Mouse (Mus musculus) hindbrain, embryonic 12.5 days (tissue): Measurements from ENCODE around the gene Tns4. TPM values are rescaled to one million over a fixed set of nuclear protein-coding genes. Genes with fewer than 3 reads are reported as not detected.

Source experiments
- ATAC-seq: fragments of 200-750 bp; cut with Nextera tagmentation; 2 replicates; pipeline ENCODE4 v1.8.0; 2017; ENCODE audit warnings: moderate TSS enrichment; ENCODE audit not compliant: low FRiP score
- H3K27ac ChIP-seq: fragments of 300-500 bp; sonication (generic); 2 replicates; pipeline ENCODE4 v1.5.1; 2016; ENCODE audit warnings: mild to moderate bottlenecking
- H3K27me3 ChIP-seq: fragments of 300-500 bp; sonication (generic); 2 replicates; pipeline ENCODE4 v1.6.1; 2016; ENCODE audit warnings: mild to moderate bottlenecking
- H3K36me3 ChIP-seq: fragments of 300-500 bp; sonication (generic); 2 replicates; pipeline ENCODE4 v1.6.1; 2016; ENCODE audit warnings: mild to moderate bottlenecking
- H3K4me1 ChIP-seq: fragments of 300-500 bp; sonication (generic); 2 replicates; pipeline ENCODE4 v1.6.1; 2016
- H3K4me2 ChIP-seq: fragments of 300-500 bp; sonication (generic); replicated peaks from 2 replicates; pipeline ENCODE4 v1.6.1; 2016; ENCODE audit warnings: mild to moderate bottlenecking
- H3K4me3 ChIP-seq: fragments of 300-500 bp; sonication (generic); 2 replicates; pipeline ENCODE4 v1.5.1; 2016; ENCODE audit warnings: mild to moderate bottlenecking
- H3K9ac ChIP-seq: fragments of 300-500 bp; sonication (generic); 2 replicates; pipeline ENCODE4 v1.6.1; 2016; ENCODE audit warnings: mild to moderate bottlenecking, moderate library complexity
- H3K9me3 ChIP-seq: fragments of 300-500 bp; sonication (generic); replicated peaks from 2 replicates; pipeline ENCODE4 v1.6.1; 2016; ENCODE audit warnings: mild to moderate bottlenecking
- WGBS: fragments of 180-500 bp; shearing (Covaris S2); methylation state at CpG from one replicate; pipeline ENCODE4 v1.1.7; 2016; 5-methylcytosine and 5-hydroxymethylcytosine counted together
- polyA plus RNA-seq: library from polyadenylated mRNA; unstranded; fragments of >200 nt; fragmentation: Nextera tagmentation; extraction: Ambion mirVana; gene quantifications from 2 replicates; pipeline ENCODE4 v1.2.1, GENCODE M21; 2016

The Tns4 gene
- polyA plus RNA-seq, 1 experiment from 2014 or later: 0.32 TPM

- Histone ChIP-seq H3K4me3 (no peak overlapping the region), H3K9ac (no peak overlapping the region), H3K4me2 (no peak overlapping the region), H3K27ac (no peak overlapping the region), H3K27me3 (no peaks in the 10 kb centered on the region), H3K9me3 (no peaks in the 10 kb centered on the region), H3K36me3 (peaks cover 37% of the 10 kb centered on the region), H3K4me1 (peaks cover 18% of the 10 kb centered on the region)
- 93% methylated on average over 6 of the region's 6 CpGs for WGBS
- no peak for ATAC-seq
These were observed 69.3 kb downstream of the Tns4 start for GRCm38 (mm10) chr11:99019844-99020243.

Other genes starting within 250 kb of the Tns4 start
- gene Wipf2, start 225.7 kb downstream of the Tns4 start, polyA plus RNA-seq: 4.7 and 5.0 TPM in 2 replicates
- 19.0 and 20.2 TPM in 2 replicates for gene Cdc6, start 181.5 kb downstream of the Tns4 start, polyA plus RNA-seq
- gene Rara, start 161.5 kb downstream of the Tns4 start, polyA plus RNA-seq: 38.6 and 46.9 TPM in 2 replicates
- 0.88 and 1.1 TPM in 2 replicates for gene Gjd3, start 106.3 kb downstream of the Tns4 start, polyA plus RNA-seq
- gene Top2a, start 65.1 kb downstream of the Tns4 start, polyA plus RNA-seq: 195 and 199 TPM in 2 replicates
- 428 and 445 TPM in 2 replicates for gene Igfbp4, start 48.1 kb downstream of the Tns4 start, polyA plus RNA-seq
- gene Ccr7, start 65.8 kb upstream of the Tns4 start, polyA plus RNA-seq: 0.25 and 0.42 TPM in 2 replicates
- gene Smarce1, start 141.7 kb upstream of the Tns4 start, polyA plus RNA-seq: 366 and 375 TPM in 2 replicates
- 0.98 and 1.5 TPM in 2 replicates for gene Krt222, start 154.8 kb upstream of the Tns4 start, polyA plus RNA-seq
- gene Krt24, start 196.0 kb upstream of the Tns4 start, polyA plus RNA-seq: not detected in 2 replicates
- not detected in 2 replicates for gene Krt25, start 233.6 kb upstream of the Tns4 start, polyA plus RNA-seq
- gene Krt26, start 248.7 kb upstream of the Tns4 start, polyA plus RNA-seq: 0.27 and 0.30 TPM in 2 replicates